Mouse (Mus musculus) heart, adult 11 months (tissue): ENCODE measurements around the gene Tspan10.

ENCODE experiments used
- DNase-seq: peaks from one replicate; pipeline ENCODE4 v3.0.0; 2022

Tspan10 gene

DNA sequence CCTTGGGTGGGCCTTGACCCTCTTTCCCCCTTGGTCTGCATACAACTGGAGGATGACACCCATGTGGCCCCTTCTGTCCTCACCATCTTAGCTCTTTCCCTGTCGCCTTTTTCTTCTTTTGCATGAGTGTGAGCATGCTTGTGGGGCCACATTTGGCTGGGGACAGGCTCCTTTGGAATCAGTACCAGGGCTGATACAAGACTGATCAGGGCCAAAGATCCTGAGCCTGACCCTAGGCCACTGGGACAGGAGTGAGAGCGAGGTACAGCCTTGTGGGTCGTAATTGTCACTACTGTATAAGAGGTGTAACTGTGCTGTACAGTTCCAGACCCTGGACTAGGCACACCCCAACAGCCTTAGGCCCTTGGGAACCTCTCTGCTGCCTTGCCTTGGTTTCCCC is 51.5 kb downstream of the Tspan10 start:
- DNase-seq: no peak
